Mouse (Mus musculus) midbrain, embryonic 16.5 days (tissue): ENCODE results near the gene Rhot2. TPM values are rescaled to one million over a fixed set of nuclear protein-coding genes. Genes with fewer than 3 reads are reported as not detected.

ENCODE experiments used
- ATAC-seq: fragments of 200-750 bp; cut with Nextera tagmentation; 2 replicates; pipeline ENCODE4 v1.8.0; 2017; ENCODE audit warnings: moderate TSS enrichment
- H3K27ac ChIP-seq: fragments of 300-500 bp; sonication (generic); 2 replicates; pipeline ENCODE4 v1.5.1; 2014; ENCODE audit warnings: mild to moderate bottlenecking, low read length, mixed read lengths
- H3K27me3 ChIP-seq: fragments of 300-500 bp; sonication (generic); 2 replicates; pipeline ENCODE4 v1.6.1; 2014; ENCODE audit warnings: low read depth, low read length, mixed read lengths; ENCODE audit not compliant: control insufficient read depth, insufficient read depth
- H3K36me3 ChIP-seq: fragments of 300-500 bp; sonication (generic); 2 replicates; pipeline ENCODE4 v1.6.1; 2014; ENCODE audit warnings: mild to moderate bottlenecking, low read length, moderate library complexity, mixed read lengths; ENCODE audit not compliant: control insufficient read depth, insufficient read depth
- H3K4me1 ChIP-seq: fragments of 300-500 bp; sonication (generic); 2 replicates; pipeline ENCODE4 v1.6.1; 2014; ENCODE audit warnings: mild to moderate bottlenecking, low read length, mixed read lengths; ENCODE audit not compliant: control insufficient read depth, insufficient read depth
- H3K4me2 ChIP-seq: fragments of 300-500 bp; sonication (generic); 2 replicates; pipeline ENCODE4 v1.6.1; 2014; ENCODE audit warnings: mild to moderate bottlenecking, low read length, mixed read lengths
- H3K4me3 ChIP-seq: fragments of 300-500 bp; sonication (generic); 2 replicates; pipeline ENCODE4 v1.5.1; 2014; ENCODE audit warnings: low read depth, mild to moderate bottlenecking, low read length, moderate library complexity, mixed read lengths
- H3K9ac ChIP-seq: fragments of 300-500 bp; sonication (generic); 2 replicates; pipeline ENCODE4 v1.6.1; 2014; ENCODE audit warnings: low read depth, low read length, mixed read lengths
- H3K9me3 ChIP-seq: fragments of 300-500 bp; sonication (generic); replicated peaks from 2 replicates; pipeline ENCODE4 v1.6.1; 2014; ENCODE audit warnings: mild to moderate bottlenecking, low read length, mixed read lengths; ENCODE audit not compliant: control insufficient read depth, poor library complexity, severe bottlenecking
- WGBS: fragments of 180-500 bp; shearing (Covaris S2); extraction: QIAGEN DNeasy Blood & Tissue Kit; methylation state at CpG from one replicate; pipeline ENCODE4 v1.1.7; 2014; 5-methylcytosine and 5-hydroxymethylcytosine counted together
- polyA plus RNA-seq: library from polyadenylated mRNA; unstranded; fragments of >200 nt; fragmentation: Nextera tagmentation; extraction: Ambion mirVana; gene quantifications from 2 replicates; pipeline ENCODE4 v1.2.1, GENCODE M21; 2015

Rhot2 gene
- polyA plus RNA-seq, 1 experiment from 2014 or later, result 16.7 TPM

DNA sequence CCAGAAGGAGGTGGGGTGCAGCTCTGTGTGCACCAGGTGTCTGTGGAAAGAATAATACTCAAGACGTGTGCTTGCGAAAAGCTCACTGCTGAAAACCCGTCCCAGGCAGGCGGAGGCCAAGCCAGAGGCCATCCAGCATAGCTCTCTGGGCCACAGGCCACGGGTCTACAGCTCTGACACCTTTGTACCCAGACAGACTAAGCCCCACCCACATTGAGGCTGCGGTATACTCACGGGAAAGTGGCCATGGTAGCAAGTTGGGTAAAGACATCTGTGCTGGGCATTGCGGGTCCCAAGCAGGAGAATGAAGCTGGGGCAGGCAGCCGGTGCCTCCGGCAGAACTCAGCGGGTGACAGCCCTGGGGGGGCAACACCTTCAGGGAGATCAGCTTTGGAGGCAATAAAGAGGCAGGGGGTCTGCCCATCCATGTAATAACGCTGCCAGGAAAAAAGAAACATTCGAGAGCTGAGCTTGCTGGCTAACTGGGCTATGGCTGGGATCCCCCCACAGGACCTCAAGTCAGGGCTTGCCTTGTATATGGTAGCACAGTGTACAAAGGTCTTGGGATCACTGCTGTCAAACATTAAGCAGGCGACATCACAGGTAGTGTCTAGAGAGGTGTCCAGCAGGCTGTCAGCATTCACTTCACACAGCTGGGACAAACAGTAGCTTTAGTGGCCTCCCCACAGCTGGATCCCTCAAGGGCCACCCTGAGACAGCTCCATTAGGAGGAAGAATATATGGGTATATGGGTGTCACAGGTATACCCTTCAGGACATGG is 5.0 kb downstream of the Rhot2 start:
- 88% methylated on average over 14 of the region's 14 CpGs for WGBS
- Histone ChIP-seq H3K27ac (no peak overlapping the region), H3K4me2 (no peak overlapping the region), H3K4me1 (peaks cover 43% of the 10 kb centered on the region), H3K36me3 (peaks cover 32% of the 10 kb centered on the region), H3K9ac (no peak overlapping the region), H3K27me3 (no peaks in the 10 kb centered on the region), H3K4me3 (no peak overlapping the region), H3K9me3 (no peaks in the 10 kb centered on the region)
- ATAC-seq, result no peak

DNA sequence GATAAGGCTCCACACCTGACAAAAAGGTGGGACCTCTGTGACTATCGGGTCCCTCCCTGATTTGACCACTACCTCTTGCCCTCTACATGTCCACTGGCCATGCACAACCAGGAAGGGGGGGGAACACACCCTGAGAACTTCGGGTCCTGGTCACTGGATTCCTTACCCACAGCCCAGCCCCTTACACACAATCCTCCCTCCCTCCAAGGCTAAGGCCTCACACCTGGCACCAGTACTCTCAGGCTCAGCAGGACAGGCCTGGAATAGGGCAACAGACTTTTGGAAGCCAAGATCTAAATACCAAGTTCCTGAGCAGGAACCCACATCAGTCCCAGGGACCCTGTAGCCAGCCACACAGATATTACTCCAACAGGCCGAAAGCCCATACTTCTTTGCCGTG is 5.7 kb downstream of the Rhot2 start:
- WGBS, result 93% methylated on average over 4 of the region's 4 CpGs

DNA sequence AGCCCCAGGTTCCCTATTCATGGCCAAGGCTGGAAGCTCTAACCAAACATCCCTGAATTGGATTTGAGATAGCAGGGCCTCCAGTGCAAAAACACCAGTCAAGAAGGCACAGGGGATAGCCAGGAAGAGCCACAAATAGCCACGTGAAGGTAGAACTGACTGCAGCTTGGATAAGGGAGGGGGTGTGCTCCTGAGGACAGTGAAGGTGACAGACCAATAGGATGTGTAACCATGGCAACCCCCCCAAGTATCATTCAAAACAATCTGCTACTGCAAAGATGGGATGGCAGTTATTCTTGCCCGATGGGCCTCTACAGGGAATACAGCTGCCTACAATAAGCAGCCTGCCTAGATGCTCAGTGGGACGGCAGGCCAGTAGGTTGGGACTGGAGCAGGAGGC is 7.1 kb downstream of the Rhot2 start:
- Histone ChIP-seq H3K27ac (peak overlapping the region; percentile 86), H3K4me3 (no peak overlapping the region; the same call in 1 of the 2 replicates), H3K4me1 (peaks cover 43% of the 10 kb centered on the region), H3K9me3 (no peaks in the 10 kb centered on the region), H3K36me3 (peaks cover 32% of the 10 kb centered on the region), H3K9ac (peak overlapping the region; percentile 81; the same call in 1 of the 2 replicates), H3K4me2 (peak overlapping the region; percentile 71), H3K27me3 (no peaks in the 10 kb centered on the region)
- no peak for ATAC-seq
- WGBS, result 16% methylated on average over 3 of the region's 3 CpGs

More for the DNA sequence above, 5.7 kb downstream of the Rhot2 start:
- no peak overlapping the region for H3K9ac ChIP-seq
- no peaks in the 10 kb centered on the region for H3K27me3 ChIP-seq
- no peak overlapping the region for H3K4me3 ChIP-seq
- no peak overlapping the region for H3K27ac ChIP-seq
- H3K36me3 ChIP-seq, result peaks cover 32% of the 10 kb centered on the region
- ATAC-seq, result no peak
- no peak overlapping the region for H3K4me2 ChIP-seq
- no peaks in the 10 kb centered on the region for H3K9me3 ChIP-seq
- H3K4me1 ChIP-seq, result peaks cover 49% of the 10 kb centered on the region

DNA sequence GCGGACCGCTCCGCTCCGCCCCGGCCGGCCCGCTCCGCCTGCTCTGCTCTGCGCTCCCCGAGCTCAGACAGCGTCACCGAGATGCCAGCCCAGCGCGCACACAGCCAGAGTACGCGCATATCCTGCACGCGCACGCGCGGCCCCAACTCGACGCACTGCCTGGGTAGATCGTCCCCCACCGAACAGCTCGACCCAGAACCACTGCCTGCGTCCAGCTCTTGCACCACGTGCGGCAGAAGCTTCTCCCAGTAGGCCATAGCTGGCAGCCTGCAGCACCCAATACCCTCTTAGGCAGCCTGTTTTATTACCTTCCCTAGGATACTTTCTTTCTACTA is 7.6 kb downstream of the Rhot2 start, which contains the start of gene Rhbdl1:
TSS of gene Rhbdl1 (minus strand) at position 220 of the 335 bp plus-strand sequence.
- H3K4me1 ChIP-seq, result peaks cover 46% of the 10 kb centered on the region
- WGBS, result under 1% methylated on average over 29 of the region's 29 CpGs
- ATAC-seq, result peak; percentile 37

DNA sequence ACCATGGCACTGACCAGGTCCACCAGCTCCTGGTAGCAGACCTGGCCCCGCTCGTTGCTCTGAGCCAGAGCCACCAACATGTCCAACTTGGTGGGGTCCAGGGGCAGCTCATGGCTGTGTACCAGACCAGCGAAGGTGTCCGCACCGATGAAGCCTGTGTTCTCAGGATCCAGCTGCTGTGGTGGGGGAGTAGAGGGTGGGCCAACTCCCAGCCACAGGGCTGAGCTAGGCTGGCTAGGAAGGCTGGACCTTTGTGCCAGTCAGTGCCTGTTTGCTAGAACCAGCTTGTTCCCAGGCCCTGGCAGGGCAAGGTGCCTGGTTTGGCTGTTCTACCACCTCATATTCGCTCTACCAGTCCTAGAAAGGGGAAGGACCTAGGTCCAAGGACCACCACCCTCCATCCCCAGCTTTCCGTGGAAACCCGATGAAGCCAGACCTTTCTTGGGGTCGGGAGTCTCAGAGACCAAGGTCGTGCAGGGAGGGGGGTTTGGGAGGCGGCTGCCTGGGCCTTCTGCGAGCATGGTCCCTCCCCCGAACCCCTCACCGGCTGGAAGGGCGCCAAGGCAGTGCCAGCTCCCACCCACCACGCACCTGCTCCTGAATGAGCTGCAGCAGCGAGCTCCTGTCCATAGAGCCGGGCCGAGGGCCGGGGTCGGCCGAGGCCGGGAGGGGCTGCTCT is 8.1 kb downstream of the Rhot2 start:
- ATAC-seq, result no peak
- no peaks in the 10 kb centered on the region for H3K27me3 ChIP-seq
- peaks cover 30% of the 10 kb centered on the region for H3K36me3 ChIP-seq
- peaks cover 51% of the 10 kb centered on the region for H3K4me1 ChIP-seq
- H3K27ac ChIP-seq, result peak overlapping the region; percentile 86
- peak overlapping the region; percentile 81 for H3K9ac ChIP-seq
- 23% methylated on average over 22 of the region's 23 CpGs for WGBS
- no peaks in the 10 kb centered on the region for H3K9me3 ChIP-seq
- peak overlapping the region; percentile 71 for H3K4me2 ChIP-seq
- peak overlapping the region; percentile 56 for H3K4me3 ChIP-seq

More for the DNA sequence above, 7.6 kb downstream of the Rhot2 start, which contains the start of gene Rhbdl1:
- Histone ChIP-seq H3K27ac (peak within 1 kb of the TSS; percentile 86), H3K36me3 (peaks cover 30% of the 10 kb centered on the region), H3K4me2 (peak within 1 kb of the TSS; percentile 71), H3K9ac (peak within 1 kb of the TSS; percentile 81), H3K27me3 (no peaks in the 10 kb centered on the region), H3K4me3 (peak within 1 kb of the TSS; percentile 56), H3K9me3 (no peaks in the 10 kb centered on the region)

DNA sequence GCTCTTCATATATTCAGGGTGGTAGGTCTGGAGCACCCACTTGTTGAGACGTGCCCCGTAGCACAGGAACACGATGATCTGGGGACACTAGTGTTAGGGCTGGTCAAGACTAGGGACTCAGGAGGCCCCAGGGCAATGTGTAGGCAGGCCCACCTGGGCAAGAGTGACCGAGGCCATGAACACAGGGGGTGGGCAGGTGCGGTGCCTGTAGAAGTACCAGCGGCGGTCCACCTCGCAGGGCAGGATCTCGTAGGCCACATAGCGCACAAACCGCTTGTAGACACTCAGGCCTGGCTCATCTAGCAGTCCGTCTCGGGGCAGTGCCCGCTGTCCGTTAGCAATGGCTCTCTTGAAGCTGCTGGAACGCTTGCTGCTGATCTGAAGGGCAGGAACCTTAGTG is 8.8 kb downstream of the Rhot2 start:
- Histone ChIP-seq H3K4me2 (peak overlapping the region; percentile 71), H3K4me1 (peaks cover 58% of the 10 kb centered on the region), H3K9ac (peak overlapping the region; percentile 81; the same call in 1 of the 2 replicates), H3K27ac (no peak overlapping the region), H3K27me3 (no peaks in the 10 kb centered on the region), H3K4me3 (no peak overlapping the region), H3K9me3 (no peaks in the 10 kb centered on the region), H3K36me3 (peaks cover 30% of the 10 kb centered on the region)
- WGBS, result 93% methylated on average over 16 of the region's 16 CpGs
- no peak for ATAC-seq

DNA sequence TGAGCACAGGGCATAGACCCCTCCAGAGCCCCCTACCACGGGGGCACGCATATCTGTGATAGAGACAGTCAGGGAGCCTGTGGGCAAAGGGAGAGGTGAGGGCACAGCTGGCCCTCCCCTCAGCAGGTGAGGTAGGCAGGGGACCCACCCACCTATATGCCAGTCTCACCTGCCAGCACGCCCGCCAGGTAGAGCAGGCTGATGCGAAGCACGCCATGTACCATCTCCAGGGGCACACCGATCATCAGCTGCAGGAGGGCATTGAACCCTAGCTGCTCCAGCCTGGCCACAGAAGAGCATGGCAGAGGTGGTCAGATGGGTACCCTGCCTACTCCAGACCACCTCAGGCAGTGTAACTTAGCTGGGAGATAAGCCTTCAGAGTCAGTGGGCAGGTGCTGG is 9.3 kb downstream of the Rhot2 start:
- H3K27me3 ChIP-seq, result no peaks in the 10 kb centered on the region
- no peak overlapping the region for H3K9ac ChIP-seq
- no peak overlapping the region for H3K27ac ChIP-seq
- WGBS, result 97% methylated on average over 7 of the region's 7 CpGs
- peak overlapping the region; percentile 91 for H3K4me2 ChIP-seq
- H3K4me3 ChIP-seq, result no peak overlapping the region
- no peaks in the 10 kb centered on the region for H3K9me3 ChIP-seq
- peaks cover 30% of the 10 kb centered on the region for H3K36me3 ChIP-seq
- no peak for ATAC-seq
- peaks cover 62% of the 10 kb centered on the region for H3K4me1 ChIP-seq

DNA sequence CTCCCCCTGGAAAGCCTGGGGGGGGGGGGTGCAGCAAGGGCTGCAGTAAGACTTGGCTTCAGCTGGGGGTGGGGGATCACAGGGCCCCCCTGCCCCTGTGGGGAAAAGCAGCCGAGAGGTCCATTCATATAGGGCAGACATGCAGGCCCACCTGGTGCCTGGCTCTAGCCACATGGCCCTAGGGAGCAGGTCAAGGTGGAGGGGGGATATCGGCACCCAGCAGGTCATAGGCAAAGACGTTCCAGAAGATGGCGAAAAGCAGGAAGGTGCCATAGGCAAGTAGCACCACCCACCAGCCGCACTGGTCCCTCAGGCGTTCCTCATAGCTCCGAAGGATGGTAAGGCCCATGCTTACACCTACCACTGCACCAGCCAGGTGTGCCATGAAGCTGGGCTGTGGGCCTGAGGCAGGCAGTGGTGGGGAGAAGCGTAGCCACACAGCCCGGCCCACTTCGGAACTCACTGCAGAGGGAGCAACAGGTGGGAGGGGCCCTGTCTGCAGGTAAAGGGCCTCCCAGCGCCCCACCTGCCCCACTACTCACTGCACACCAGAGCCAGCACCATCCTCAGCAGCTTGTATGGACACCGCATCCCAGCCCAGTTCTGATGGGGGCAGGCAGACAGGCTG is 9.9 kb downstream of the Rhot2 start:
- no peaks in the 10 kb centered on the region for H3K9me3 ChIP-seq
- H3K4me2 ChIP-seq, result peak overlapping the region; percentile 91
- peak overlapping the region; percentile 4; the same call in 1 of the 2 replicates for H3K4me3 ChIP-seq
- H3K27ac ChIP-seq, result no peak overlapping the region
- H3K27me3 ChIP-seq, result no peaks in the 10 kb centered on the region
- WGBS, result 90% methylated on average over 12 of the region's 12 CpGs
- H3K36me3 ChIP-seq, result peaks cover 28% of the 10 kb centered on the region
- H3K9ac ChIP-seq, result peak overlapping the region; percentile 84; the same call in 1 of the 2 replicates
- H3K4me1 ChIP-seq, result peaks cover 67% of the 10 kb centered on the region
- ATAC-seq, result no peak
